Mouse (Mus musculus) cerebellum, adult 9-11 months (tissue): ENCODE measurements around the gene Limch1.

Experiments
- DNase-seq: peaks from one replicate; pipeline ENCODE4 v3.0.0; 2022

Limch1 gene

DNA sequence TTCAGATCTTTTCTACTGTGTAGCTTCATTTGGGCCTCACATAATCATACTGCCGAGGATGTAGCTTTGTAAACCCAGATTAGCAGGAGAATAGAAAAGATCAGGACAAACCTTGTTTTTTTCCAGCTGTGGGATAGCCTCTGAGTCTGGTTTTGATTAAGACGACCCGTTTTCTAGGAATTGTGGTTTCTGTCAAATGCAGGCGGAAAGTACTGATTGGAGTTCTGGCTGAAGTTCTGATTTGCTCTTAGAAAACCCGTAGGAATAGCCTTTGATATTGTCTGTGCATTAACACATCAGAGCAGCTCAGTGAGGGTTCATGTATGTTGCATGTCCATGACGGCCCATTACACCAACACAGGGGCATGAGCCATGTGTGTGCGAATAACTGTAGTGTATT, 246.8 kb downstream of the Limch1 start:
- DNase-seq = no peak

DNA sequence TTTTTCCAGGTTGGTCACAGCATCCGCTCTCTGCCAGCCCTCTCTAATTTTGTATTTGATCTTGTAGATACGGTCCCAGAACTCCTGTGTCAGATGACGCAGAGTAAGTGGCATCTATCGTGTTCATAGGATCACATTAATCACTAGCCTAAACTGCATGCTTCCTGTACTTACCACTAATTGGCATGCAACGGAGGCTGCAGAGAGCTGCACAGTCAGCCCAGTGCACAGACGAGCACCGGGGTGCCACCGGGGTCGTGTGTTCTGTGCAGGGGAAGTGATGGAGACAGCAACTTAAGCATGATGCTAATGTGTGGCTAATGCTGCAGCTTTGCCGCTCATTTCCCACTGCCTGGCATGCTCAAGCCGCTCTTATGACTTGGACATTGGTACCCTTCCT, 247.4 kb downstream of the Limch1 start:
- no peak for DNase-seq

DNA sequence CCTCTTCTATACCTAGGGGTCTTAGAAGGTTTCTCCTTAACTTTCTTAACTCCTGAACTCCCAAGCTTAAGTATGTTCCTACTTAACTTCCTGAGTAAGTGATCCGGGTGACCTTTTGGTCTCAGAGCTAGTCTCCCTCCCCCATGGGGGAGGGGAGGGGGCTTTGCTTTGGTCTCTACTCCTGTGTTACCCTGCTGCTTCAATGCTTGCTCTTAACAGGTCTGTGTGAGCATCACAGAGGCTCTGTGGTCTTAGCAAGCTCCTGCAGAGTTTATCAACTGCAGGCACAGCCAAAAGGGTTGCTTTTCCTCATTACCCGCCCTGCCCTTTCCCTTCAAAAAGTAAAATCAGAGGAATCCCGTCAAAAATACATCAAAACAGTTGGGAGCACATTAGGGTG, 250.5 kb downstream of the Limch1 start:
- no peak for DNase-seq

DNA sequence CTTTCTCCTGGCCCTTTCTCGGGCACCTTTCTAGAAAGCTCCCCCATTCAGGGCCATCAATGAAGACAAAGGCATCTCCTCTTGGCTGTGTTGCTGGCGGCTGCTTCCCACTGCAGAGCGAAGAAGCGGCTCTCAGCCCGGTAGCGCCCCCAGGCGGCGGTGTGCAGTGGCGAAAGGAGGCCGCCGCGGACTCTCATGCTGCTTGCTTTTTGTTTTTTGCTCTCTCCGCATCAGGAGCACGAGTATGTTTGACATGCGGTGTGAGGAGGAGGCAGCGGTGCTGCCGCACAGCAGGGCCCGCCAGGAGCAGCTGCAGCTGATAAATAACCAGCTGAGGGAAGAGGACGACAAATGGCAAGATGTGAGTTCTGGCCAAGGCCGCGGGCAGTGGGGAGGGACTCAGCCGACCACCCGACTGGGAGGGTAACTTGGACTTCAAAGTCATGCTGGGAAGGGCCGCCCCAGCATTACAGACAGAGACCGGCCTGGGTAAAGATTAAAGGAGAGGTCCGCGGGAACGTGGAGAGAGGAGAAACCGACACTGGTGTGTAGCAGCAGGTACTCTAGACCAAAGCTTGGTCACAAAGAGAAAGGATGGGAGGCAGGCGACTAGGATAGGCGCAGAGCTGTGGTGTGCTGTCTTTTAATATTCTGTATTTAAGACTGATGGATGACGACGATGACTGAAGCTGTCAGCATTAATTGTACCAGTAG, 251.4 kb downstream of the Limch1 start:
- peak; percentile 68 for DNase-seq

DNA sequence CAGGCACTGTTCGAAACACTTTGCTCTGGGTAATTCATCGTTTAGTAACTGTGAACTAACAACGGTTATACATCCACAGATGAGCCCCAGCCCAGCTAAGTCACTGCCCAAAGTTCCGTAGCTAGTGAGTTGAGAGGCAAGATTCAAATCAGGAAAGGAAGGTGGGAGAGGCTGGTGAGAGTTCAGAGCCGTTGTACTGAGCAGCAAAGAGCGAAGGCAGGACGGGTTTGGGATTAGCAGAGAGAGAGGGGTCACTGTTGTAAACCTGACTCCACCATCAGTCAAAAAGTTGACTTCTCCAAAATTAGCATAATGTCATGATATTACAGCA, 251.9 kb downstream of the Limch1 start:
- no peak for DNase-seq

DNA sequence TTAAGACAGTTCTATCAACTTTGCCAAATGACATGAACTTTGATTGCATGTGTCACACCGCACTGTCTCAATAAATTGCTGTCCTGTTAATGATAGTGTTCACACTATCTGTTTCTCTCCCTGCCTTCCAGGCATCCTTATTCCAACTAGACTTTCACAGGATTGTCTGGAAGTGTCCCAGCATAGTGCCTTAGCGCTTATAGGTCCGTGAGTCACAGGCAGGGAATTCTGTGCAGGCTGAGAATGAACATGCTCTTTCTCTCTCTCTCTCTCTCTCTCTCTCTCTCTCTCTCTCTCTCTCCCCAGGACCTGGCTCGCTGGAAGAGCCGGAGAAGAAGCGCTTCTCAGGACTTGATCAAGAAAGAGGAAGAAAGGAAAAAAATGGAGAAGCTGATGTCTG, 252.7 kb downstream of the Limch1 start:
- no peak for DNase-seq

DNA sequence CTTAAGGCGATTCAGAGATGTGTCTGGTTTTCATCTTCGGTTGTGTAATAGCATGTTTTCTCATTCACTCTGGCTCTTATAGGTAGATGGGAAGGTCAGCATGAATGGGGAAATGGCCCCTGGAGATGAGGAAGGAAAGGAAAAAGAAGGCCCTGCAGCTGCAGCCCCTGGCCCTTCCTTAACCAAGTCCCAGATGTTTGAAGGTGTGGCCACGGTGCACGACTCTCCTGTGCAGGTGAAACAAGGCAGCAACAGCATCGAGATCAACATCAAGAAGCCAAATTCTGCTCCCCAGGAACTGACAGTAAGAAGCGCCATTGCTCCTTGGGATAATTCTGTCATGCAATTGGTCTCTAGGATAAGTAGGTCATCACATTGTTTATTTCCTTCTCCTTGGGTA, 256.7 kb downstream of the Limch1 start:
- no peak for DNase-seq

DNA sequence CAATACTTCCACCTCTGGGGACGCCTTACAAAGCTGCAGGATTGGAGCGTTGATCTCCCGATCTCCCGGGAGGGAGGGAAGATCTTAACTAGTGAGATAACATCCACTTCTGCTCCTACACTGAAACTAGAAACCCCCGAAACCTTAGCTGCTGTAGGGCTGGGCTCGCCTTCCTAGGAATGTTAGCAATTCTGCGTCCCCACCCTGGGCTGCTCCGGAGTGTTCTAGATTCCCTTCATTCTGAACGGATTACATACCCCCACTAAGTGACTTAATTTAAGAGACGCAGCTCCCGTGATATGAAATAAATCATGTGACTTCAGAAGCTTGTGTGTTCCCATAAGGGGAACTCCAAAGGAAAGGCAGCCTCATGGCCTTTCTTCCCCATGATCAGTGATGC, 259.0 kb downstream of the Limch1 start:
- DNase-seq = no peak

DNA sequence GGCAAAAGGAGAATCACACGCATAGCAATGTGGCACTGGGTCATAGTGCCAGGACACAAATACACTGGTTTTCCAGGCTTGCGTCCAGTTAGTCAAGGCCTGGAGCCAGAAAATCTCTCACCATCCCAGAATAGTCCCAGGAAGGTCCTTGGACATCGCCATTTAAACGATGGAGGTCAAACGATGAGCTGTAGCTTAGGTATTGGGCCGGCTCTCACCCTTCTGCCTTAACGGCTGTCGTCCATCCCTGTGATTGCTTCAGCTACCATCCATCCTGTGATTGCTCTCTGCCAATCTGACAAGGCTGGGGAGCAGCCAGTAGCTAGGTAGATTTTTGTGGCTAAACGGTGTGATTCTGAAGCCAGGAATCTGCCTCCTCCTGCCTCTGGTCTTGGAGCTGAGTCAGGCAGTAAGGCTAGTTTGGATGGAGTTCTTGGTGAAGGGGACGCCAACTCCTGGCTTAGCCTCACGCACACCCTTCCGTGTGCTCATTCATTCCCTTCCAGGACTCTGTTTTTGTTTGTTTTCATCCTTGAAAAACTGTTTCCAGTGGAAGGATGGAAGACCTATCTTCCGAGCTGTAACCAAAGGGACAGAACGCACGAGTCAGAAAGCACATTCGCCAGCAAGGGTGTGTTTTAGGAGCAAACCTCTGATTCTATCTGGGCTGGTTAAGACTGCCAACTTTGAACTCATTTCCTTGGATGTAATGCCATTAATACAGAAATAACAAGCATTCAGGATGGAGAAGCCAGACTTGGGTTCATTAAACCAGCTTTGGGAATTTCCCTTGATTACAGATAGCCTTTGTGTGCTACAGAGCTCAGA, 265.6 kb downstream of the Limch1 start:
- DNase-seq = peak; percentile 84

DNA sequence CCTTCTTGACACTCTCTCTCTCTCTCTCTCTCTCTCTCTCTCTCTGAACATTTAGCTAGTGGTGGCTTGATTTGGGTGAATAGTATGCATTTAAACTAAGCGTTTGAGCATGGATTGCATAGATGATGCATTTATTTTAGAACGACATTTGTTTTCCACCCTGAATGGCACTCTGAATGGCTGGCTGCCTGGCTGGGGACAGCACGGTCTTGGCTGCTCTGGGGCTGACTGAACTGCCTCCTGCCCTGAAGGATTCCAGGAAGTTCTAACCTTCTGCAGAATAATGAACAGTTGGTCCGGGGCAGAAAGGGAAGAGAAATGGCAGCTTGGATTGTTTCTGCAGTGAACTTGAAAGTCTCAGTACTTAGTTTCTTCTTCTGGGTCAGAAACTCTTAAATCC, 266.4 kb downstream of the Limch1 start:
- DNase-seq = peak; percentile 27

DNA sequence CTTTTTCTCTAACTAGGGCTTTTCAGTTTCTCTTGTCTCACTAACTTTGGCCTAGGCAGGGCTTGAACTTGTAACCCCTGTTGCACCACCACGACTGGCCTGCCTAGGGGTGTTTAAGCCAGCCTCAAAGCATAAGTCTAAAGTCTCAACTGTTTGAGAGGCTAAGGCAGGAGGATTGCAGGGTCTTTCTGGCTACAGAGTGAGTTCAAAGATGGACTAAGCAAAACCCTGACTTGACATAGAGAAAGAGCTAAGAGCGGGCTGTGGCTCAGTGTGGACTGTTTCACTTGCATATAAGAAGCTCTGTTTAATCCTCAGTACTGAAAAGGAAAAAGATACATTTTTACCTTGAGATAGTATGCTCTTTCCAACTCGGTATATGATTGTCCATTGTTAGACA, 268.3 kb downstream of the Limch1 start:
- no peak for DNase-seq

DNA sequence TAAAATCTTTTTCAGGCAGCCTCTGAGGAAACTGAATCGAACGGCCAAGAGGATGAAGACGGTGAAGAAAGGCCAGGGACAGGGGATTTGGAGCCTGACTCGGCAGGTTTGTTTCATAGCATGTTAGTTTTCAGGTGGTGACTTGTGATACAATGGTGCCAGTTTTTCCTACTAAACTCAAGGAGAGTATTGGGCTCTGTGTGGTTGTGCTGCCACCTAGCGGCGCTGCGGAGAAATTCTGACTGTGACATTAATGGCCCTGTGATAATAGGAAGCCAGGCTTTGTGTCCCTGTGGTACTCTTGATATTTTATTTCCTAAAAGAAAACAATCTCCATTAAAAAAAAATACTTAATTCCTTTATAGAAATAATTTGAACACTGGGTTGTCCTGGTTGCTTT, 270.8 kb downstream of the Limch1 start:
- DNase-seq = peak; percentile 72

DNA sequence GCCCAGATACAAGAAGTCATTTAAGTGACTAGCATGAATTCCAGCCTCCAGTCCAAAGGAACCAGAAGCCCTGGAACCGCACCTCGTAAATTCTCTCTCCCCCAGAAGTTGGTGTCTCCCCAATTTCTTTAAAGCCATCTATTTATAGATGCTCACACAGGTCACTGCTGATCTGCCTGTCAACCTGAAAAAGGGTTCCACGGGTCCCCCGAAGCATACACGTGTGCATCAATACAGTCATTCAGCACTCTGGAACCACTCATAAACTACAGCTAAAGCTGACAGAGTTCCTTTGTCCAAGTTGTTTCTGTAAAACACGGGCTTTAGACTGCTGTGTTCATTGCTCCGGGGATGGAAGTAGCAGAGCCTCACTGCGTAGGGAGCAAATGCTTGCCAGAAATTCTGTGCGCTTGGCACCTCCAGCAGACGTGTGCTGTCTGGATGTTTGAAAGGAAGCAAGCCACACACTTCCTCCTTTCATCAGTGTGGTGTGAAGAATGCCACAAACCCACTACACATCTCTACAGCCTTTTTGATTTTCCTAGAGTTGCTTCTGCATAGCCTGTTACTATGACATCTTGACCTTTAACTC, 278.9 kb downstream of the Limch1 start:
- DNase-seq = peak; percentile 71

DNA sequence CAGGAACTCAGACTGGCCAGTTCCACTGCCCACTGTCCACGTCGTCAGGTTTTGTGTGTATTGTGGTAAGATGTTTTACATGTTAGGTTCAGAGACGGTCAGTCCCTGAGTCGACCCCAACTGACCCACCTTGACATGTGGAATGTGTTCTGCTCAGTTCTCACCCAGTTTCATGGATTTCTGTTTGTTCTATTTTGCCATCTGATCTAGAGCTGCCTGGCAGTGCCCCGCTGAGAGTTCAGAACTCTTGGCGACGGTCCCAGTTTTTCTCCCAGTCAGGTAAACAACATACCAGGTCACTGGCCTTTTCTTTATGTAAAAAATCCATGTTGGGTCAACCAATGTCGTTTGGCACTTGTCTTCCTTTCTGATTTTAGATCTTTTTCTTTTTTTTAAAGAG, 279.5 kb downstream of the Limch1 start:
- DNase-seq = peak; percentile 89

DNA sequence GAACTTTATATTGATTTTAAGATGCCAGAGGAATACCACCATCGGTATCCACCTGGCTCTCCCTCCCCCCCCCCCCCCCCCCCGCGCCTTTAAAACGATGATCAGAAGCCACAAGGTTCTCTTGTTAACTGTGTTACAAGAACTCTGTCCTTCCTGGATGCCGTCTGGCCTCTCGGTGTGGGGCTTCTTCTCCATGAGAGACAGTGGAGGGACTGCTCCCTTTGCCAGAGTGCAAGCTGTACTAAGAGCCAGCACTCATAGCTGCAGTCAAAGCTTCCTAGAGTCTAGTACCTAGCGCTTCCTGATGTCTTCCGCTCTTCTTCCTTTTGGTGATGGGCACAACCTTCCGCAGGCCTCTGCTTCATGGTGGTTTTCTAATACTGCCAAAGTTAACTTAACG, 280.0 kb downstream of the Limch1 start:
- peak; percentile 57 for DNase-seq

DNA sequence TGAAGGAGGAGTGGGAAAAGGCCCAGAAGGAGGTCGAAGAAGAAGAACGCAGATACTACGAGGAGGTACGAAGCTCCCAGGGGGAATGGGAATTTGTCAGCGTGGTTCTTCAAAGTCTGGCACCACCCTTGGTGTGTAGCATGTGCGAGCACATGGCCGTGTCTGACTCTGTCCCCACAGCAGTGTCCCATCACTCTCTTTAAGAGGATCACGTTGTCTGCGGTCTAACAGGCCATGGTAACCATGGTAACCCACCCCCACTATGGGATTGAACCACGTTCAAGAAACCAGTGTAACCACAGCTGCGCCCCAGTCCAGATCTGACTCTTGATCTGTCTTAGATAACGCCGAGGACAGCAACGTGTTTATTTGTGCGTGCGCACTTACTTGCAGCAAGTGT, 283.2 kb downstream of the Limch1 start:
- DNase-seq = no peak

DNA sequence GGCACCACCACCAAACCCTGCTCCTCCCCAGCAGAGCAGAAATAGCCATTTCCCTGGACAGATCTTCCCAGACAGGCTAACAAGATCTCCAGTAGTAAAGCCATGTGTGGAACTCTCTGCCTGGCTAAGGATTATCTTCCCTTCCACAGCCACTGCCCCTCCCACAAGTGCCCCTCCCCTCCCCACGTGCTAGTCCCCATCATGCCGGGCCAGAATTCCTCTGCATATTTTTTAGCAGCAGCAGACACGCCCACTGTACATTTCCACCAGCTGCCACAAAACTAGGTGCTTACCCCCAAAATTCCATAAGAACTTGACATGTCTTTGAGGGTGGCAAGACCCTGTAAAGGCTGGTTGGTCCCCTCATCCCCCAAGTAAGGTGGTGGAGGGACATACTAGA, 284.3 kb downstream of the Limch1 start:
- DNase-seq = no peak

DNA sequence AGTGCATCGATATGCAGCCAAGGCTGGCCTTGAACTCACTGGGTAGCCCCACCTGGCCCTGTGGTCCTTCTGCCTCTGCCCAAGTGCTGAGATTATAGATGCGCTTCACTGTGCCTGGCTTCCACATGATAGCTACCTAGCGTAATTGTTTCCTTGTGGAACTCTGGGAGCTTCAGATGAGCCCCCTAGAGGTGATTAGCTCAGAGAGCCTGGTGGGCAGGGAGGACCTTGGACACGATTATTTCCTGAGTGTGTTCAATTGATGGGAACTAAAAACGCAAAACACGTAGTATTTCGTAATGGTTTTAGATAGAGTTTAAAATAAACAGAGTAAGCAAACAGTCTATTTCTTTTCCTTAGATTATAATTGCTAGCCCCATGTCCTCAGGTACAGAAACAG, 287.0 kb downstream of the Limch1 start:
- DNase-seq = no peak

DNA sequence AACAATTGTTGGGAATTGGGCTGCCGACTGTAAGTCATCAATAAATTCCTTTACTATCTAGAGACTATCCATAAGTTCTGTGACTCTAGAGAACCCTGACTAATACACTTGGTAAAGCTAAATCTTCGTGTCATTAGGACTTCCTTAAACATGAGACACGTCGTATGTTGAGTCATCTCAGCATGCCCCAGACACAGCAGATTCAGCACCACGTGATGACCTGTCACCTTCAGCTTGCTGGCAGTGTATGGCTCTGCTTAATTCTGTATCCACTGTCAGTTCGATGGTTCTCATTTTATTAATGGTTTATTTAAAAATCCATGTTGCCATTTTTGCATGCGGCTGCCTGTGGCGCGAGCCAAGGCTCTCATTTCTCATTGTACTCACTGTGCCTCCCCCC, 298.3 kb downstream of the Limch1 start:
- DNase-seq = no peak

DNA sequence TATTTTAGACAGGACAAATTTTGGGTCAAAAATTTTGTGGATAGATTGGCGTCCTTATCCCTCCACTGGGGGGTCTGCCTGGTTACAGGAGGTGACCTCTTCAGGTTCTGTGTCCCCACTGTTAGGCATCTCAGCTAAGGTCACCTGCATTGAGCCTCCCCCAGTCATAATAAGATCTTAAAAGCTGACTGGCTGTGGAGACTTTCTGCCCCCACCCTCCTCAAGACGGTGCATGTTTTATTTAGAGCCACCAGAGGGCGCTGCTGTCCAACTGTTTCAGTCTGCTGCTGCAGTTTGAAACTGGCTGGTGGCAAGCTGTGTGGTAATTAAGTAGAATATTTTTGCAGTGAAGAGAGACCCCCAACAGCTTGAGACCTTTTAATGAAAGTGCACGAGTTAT, 302.4 kb downstream of the Limch1 start:
- peak; percentile 25 for DNase-seq

DNA sequence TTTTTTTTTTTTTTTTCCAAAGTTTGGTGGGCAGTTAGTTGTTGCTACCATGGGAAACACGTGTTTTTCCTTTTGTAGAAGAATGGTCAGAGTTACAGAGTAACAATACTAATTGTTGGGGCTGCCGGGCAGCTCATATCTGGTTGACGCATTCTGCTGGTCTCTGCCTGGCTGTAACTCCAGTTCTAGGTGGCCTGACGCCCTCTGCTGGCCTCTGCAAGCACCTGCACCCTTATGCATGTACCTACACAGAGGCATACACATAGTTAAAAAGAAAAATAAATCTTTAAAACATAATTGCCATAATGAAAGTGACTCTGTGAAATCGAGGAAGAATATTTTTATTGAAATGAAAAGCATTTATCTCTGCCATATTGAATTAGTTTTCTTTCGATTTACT, 312.2 kb downstream of the Limch1 start:
- no peak for DNase-seq

DNA sequence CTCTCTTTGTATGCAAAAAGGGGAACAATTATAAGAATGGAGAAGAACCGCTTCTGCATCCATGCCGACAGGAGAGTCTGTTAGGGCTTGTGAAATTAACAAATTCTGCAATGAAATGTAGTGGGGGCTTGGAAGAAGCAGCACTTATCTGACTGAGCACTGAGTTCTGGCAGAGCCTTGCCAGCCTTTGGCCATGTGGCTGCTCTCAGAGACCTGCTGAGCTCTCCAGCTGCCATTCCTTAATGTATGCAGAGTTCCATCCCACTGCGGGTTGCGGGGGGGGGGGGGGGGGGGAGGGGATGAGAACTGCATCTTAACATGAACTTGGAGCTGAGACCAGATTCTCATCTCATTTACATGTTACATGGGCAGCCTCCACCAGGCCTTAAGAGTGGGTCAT, 314.9 kb downstream of the Limch1 start:
- no peak for DNase-seq

DNA sequence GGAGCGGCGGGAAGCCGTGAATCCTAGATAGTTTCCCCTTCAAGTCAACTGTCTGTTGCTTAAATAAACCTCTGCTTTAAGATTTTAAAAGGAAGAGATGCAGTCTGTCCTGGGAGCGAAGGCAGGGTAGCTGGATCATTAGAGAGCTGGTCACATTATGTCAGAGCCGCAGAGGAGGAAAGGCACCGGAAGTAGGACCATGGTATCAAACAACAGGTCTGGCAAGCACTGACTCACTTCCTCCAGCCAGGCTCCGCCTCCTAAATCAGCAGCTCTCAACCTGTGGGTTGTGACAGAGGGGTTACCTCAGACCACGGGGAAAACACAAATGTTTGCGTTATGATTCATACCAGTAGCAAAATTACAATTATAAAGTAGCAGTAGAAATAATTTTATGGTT, 318.0 kb downstream of the Limch1 start:
- DNase-seq = no peak

DNA sequence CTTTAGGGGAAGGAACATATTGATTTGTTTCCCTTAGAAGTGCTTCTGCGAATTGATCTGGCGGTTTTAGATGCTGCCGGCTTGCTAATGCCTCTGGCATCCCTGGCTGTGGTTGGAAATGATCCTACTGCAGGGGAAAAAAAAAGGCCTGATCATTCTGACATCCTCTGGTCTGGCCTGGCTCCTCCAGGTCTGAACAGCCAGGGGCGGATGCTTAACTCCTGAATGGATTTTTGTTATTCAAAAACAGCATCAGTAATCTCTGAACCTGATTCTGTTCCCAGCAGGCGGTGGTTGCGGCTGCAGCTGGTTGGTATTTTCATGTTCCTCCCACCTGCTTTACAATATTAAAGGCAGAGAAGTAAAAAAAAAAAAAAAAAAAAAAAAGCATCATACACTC, 337.5 kb downstream of the Limch1 start:
- DNase-seq = no peak
